Mouse (Mus musculus): Measurements from ENCODE around the gene Grasp.

Grasp gene

DNA sequence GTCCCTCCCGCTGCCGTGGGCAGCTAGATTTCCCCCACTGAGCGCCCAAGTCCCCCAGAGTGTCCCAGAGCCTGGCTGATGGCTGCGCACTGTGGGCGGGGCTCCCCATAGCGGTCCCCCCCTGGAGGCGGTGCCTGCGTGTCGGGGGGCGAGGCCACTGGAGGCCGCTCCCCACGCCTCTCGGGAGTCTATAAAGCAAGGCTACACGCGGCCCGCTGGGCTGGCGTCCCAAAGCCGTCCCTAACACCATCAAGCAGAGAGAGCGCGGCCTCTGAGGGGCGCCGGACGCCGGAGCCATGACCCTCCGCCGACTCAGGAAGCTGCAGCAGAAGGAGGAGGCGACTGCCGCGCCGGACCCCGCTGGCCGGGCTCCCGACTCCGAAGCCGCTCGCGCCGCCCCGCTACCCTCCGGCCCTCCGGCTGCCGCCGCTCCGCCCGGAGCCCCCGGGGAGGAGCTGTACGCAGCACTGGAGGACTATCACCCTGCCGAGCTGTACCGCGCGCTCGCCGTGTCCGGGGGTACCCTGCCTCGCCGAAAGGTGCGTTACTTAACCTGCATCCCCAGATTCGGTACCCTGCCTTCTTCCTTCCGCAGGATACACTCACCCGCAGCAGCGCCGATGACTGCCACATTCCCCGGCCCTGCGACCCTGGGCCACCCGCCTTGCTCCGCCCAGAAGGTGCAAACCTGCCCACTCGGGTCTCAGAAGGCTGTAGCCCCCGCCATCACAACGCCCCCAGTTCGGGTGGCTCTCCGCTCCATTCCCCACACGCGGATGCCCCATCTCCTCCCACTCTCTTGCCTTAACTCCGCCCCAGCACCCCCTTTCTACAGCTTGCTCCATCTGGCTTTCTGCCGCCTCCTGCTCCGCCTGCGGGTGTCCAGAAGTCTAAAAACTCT is at the start of gene Grasp:
Gene Grasp (plus strand): TSS at position 183 of the 901 bp plus-strand sequence.
- DNase-seq, result peak; percentile 86

- DNase-seq, result peak; percentile 60
These were observed 49.5 kb upstream of the Grasp start for GRCm38 (mm10) chr15:101174294-101175130.

- DNase-seq, result no peak
These were observed 48.9 kb upstream of the Grasp start for GRCm38 (mm10) chr15:101175131-101175460.

GRCm38 (mm10) chr15:101175613-101176283 is 48.2 kb upstream of the Grasp start:
- DNase-seq, result peak; percentile 51

DNA sequence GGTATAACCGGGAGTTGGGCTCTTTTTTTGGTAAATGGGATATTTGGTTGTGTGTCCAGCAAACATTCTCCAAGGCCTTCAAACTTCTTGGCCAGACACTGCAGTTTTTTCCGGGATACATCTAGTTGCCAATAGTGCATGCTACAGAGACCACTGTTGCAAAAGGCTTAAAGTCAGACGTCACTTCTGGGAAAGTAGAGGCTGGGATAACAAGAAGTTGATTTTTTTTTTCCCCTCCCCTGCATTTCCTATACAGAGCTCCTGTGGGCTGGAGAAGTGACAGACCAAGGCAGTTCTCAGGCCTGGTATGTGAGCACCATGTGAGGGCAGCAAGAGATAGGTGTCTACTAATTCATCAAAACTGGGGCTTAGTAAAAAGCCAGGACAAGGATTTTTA is 47.7 kb upstream of the Grasp start:
- no peak for DNase-seq

GRCm38 (mm10) chr15:101176795-101177691 is 46.9 kb upstream of the Grasp start:
- no peak for DNase-seq

GRCm38 (mm10) chr15:101180363-101181105 is 43.5 kb upstream of the Grasp start:
- DNase-seq, result peak; percentile 46

DNA sequence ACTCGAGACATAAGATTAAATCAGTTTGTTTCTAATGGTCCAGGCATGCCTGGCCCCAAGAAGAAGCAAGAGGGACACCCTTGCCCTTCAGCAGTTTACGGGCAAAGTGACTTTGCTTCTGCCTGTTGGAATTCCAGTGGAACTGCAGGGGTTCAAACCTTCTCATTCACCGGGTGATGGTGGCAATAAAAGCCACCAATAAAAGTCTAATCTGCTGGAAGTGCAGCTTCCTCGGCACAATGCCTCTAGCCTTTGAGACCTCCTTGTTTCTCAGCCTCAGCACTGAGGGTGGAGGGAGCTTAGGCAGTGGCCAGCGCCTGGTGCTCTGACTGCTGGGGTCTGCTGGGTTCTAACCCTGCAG is 42.9 kb upstream of the Grasp start:
- no peak for DNase-seq

- no peak for DNase-seq
These were observed 42.5 kb upstream of the Grasp start for GRCm38 (mm10) chr15:101181500-101181899.

DNA sequence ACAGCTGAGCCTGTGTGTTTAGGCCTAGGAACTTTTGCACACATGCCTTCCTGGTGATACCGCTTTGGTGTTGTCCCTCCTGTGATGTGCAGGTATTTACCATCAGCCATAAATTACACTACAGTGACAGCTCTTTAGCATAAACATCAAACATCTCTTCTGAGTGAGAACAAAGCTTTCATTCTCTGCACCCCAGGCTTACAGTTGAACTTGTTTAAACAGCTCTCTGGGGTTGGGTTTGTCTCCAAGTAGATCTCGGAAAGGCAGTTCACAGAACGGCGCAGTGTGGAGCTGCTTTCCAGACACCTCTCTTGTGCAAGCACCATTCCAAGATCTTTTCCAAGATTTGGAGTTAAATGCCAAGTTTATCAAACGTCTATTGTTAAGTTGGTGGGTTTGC is 41.3 kb upstream of the Grasp start:
- DNase-seq, result no peak

DNA sequence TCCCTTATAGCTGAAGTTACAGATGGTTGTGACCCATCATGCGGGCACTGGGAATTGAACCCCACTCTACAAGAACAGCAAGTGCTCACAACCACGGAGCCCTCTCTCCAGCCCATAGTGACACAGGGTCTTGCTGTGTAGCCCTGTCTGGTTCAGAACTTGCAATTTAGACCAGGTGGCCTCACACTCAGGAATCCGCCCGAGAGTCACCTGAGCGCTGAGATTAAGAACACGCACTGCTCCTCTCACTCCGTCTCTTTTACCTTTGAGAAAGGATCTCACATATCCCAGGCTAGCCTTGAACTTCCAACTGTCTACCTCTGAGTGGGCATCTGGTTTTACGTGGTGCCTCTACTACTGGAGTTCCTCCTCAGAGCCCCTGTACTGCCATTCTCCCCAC is 39.7 kb upstream of the Grasp start:
- no peak for DNase-seq

GRCm38 (mm10) chr15:101185549-101185948 is 38.4 kb upstream of the Grasp start:
- no peak for DNase-seq

- DNase-seq, result no peak
These were observed 36.1 kb upstream of the Grasp start for GRCm38 (mm10) chr15:101187907-101188306.

DNA sequence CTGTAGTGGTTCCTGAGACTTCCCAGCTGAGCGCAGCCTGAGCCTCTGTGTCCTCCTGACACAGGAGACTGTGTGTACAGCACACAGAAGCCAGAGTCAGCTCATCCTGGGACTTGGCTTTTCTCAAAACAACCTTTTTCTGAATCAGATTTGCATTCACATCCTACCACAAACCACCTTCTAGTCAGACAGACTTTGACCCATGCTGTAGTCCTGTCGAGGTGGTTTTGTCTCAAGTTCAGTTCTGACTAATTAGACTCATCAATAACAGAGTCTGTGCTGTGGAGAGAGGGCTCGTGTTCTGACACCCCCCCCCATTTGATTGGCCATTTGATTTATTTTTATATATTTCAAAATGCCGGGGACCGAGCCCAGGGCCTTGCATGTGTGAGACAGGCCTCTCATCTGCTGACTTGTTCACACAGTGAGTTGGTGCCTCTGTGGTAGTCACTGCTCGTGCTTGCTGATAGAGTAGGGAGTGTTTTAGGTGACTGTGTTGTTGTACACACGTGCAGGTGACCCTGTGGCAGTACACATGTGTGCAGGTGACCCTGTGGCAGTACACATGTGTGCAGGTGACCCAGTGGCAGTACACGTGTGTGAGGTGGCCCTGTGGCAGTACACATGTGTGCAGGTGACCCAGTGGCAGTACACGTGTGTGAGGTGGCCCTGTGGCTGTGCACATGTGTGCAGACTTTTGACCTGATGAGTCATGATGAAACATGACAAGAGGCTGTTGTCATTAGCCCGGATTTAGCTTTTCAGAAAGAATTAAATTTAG is 33.8 kb upstream of the Grasp start:
- DNase-seq, result no peak

GRCm38 (mm10) chr15:101190762-101191150 is 33.2 kb upstream of the Grasp start:
- no peak for DNase-seq

DNA sequence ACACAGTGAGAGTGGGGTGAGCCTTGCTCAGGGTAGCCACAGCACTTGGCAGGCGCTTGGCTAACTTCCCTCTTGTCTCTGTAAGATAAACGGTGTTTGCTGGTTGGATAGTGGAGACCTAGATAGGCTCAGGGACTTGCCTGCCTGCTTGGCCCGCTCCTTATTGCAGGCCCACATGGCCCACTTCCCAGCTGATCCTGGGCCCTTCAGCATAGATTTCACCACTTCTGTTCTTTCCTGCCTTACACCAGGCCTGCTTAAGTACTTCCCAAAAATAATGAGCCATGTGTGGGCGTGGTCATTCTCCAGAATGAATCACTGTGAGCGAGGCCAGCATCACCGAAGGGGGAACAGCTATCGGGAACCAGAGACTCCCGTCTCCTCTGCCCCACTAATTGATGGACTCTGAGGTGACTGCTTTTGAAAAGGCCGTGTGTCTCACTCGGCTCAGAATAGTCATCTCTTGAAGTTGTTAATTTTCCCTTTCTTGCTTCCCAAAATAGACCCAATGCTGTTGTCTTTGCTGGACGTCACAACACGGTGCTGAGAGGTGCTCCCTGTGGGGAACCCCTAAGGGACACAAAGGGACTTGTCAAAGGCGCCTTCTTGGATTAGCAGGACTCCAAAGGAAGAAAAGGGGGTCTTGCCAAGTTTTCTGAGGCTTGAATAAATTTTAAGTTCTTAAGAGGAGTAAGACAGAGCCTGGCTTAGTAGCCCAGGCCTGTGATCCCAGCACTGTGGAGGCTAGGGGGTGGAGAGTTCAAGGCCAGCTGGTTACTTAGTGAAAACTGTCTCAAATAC is 32.3 kb upstream of the Grasp start:
- DNase-seq, result no peak

- no peak for DNase-seq
These were observed 31.7 kb upstream of the Grasp start for GRCm38 (mm10) chr15:101192260-101192640.

DNA sequence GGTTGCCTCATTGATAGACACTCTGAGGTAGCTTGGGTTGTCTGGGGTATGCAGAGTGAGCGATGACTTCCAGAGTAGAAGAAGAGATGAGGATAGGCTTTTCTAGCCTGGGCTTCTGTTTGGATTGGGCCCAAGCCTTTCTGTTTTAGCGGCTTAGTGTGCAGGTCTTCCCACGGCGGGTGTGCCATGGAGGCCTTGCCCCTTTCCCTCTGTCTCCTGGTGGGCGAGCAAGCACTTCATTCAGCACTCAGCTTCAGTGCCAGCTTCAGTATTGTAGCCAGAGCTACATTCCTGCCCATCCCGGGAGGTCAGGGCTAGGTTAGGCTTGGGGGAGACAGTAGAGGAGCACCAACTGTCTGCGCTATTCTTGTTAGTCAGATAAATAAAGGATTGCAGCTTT is 31.3 kb upstream of the Grasp start:
- DNase-seq, result no peak

- DNase-seq, result no peak
These were observed 30.0 kb upstream of the Grasp start for GRCm38 (mm10) chr15:101193971-101194370.

All from thymus, postnatal 14 days (tissue).